Mouse (Mus musculus): ENCODE data around the gene Ccdc12. TPM values are rescaled to one million over a fixed set of nuclear protein-coding genes. Genes with fewer than 3 reads are reported as not detected.

Ccdc12 gene
- total and polyA plus RNA-seq, 3 experiments: 85.2 to 104 (median 97.8) TPM

DNA sequence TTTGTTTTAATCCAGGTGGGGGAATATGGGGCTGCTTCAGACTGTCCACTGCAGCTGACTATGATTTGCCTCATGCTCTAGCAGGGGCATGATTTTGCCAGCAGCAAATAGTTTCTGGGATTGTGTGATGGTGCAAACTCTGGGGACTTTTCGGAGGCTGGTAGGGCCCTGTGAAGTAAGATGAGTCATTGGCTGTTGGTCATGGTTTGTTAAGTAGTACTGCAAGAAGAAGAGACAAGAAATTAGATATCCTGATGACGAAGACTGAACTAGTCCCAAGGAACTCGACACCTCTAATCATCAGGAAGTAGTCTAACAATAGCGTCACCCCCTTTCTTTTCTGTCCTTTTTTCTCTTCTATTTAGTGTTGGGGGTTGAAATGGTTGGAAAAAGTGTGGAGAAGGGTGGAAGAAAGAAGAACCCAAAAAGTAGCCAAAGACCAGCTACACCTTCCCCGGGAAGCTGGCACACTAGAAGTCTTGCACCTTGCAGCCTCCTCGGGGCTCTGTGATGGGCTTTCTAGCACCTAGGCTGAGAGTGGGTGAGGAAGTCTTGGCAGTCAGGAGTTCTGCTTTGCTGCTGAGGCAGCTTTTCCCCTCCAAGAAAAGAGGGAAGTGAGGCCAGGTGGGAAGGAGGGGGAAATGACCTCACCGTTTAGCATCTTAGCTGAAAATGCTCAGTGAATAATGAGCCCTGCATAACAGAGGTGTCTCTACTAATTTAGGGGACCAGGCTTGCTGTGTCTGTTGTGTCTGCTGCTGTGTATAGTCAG, 24.6 kb downstream of the Ccdc12 start:
- dilution Hi-C loops (cut with MboI; ENCODE audit: extremely low pct_ligation_motif_present, extremely low pct_unique_long_range_greater_than_20kb, low sequenced_read_pairs): no loop called here
- Histone ChIP-seq H3K27ac (ENCODE audit: insufficient read depth, low read depth) (peak overlapping the region; percentile 7; the same call in 1 of the 2 replicates), H3K4me3 (replicated peaks in 1 of 3; ENCODE audit: low read depth in 2 of 3, low read length in 2 of 3, poor library complexity in 1 of 3) (no peak overlapping the region), H3K4me2 (ENCODE audit: insufficient read depth, low read depth, poor library complexity, severe bottlenecking) (no peak overlapping the region), H3K36me3 (replicated peaks in 1 of 2; ENCODE audit: control insufficient read depth in 1 of 2, insufficient read depth in 1 of 2, low read length in 1 of 2) (peaks cover 3 to 42% of the 10 kb centered on the region in 2 experiments), H3K9me3 (replicated peaks; ENCODE audit: low read length) (peaks cover 5% of the 10 kb centered on the region), H3K27me3 (replicated peaks) (no peaks in the 10 kb centered on the region), H3K79me2 (replicated peaks; ENCODE audit: control insufficient read depth, extremely low read depth, insufficient read depth, poor library complexity, severe bottlenecking) (peaks cover 3% of the 10 kb centered on the region; the same call in 1 of the 2 replicates), H3K9ac (ENCODE audit: insufficient read depth, low read depth) (no peak overlapping the region), H3K4me1 (ENCODE audit: control insufficient read depth in 1 of 2, insufficient read depth in 2 of 2) (peaks cover 18 to 78% of the 10 kb centered on the region in 2 experiments)
- in situ Hi-C loops (cut with MboI; ENCODE audit: low pct_ligation_motif_present, low pct_unique_long_range_greater_than_20kb, low sequenced_read_pairs): no loop called here
- peak; percentile 65 for DNase-seq (ENCODE audit: extremely low read depth)
- no peak for TF ChIP-seq MEF2A (IDR thresholded peaks at IDR 0.05; ENCODE audit: borderline replicate concordance, low read depth, low read length)
- TF ChIP-seq ELF1 (IDR thresholded peaks at IDR 0.05; ENCODE audit: low read depth, low read length): no peak
- no peak for TF ChIP-seq RCOR1 (conservative IDR thresholded peaks at IDR 0.05; ENCODE audit: low read depth, low read length)
- TF ChIP-seq MAX (IDR thresholded peaks at IDR 0.05; ENCODE audit: low read length): no peak
- TF ChIP-seq NELFE (IDR thresholded peaks at IDR 0.05; ENCODE audit: low read depth, low read length): no peak
- TF ChIP-seq USF1 (IDR thresholded peaks at IDR 0.05; ENCODE audit: low read depth, low read length): no peak
- no peak for TF ChIP-seq CTCF (conservative IDR thresholded peaks at IDR 0.05 in 1 of 2, IDR thresholded peaks at IDR 0.05 in 1 of 2; ENCODE audit: low read depth in 2 of 2, low read length in 2 of 2)
- no peak for TF ChIP-seq UBTF (IDR thresholded peaks at IDR 0.05; ENCODE audit: low read depth, low read length)
- no peak for TF ChIP-seq IRF4 (IDR thresholded peaks at IDR 0.05; ENCODE audit: low read depth, low read length)
- TF ChIP-seq ETS1 (conservative IDR thresholded peaks at IDR 0.05; ENCODE audit: low read depth, low read length): peak; percentile 75
- no peak for TF ChIP-seq POLR2AphosphoS2 (IDR thresholded peaks at IDR 0.05; ENCODE audit: low read depth, low read length)
- TF ChIP-seq JUN (IDR thresholded peaks at IDR 0.05; ENCODE audit: insufficient read depth, low read depth, low read length): 0 out of 2 replicates have a peak, but pooled peaks have one; percentile 21
- no peak for TF ChIP-seq CHD1 (IDR thresholded peaks at IDR 0.05; ENCODE audit: low read depth, low read length)
- peak; percentile 64 for TF ChIP-seq EP300 (IDR thresholded peaks at IDR 0.05; ENCODE audit: low read length)
- peak; percentile 37; the same call in 1 of the 2 replicates for TF ChIP-seq JUND (conservative IDR thresholded peaks at IDR 0.05; ENCODE audit: low read depth, low read length)
- no peak for TF ChIP-seq ZMIZ1 (IDR thresholded peaks at IDR 0.05; ENCODE audit: low read depth, low read length)

- H3K79me2 ChIP-seq (replicated peaks; ENCODE audit: control insufficient read depth, extremely low read depth, insufficient read depth, poor library complexity, severe bottlenecking): peaks cover 3% of the 10 kb centered on the region; the same call in 1 of the 2 replicates
- H3K9me3 ChIP-seq (replicated peaks; ENCODE audit: low read length): peaks cover 5% of the 10 kb centered on the region
- dilution Hi-C loops (cut with MboI; ENCODE audit: extremely low pct_ligation_motif_present, extremely low pct_unique_long_range_greater_than_20kb, low sequenced_read_pairs): no loop called here
- no peak overlapping the region for H3K4me3 ChIP-seq (replicated peaks in 1 of 3; ENCODE audit: low read depth in 2 of 3, low read length in 2 of 3, poor library complexity in 1 of 3)
- H3K9ac ChIP-seq (ENCODE audit: insufficient read depth, low read depth): no peak overlapping the region
- TF ChIP-seq GABPA (IDR thresholded peaks at IDR 0.05; ENCODE audit: insufficient replicate concordance, low read depth, low read length): no peak
- no peak for TF ChIP-seq MAX (IDR thresholded peaks at IDR 0.05; ENCODE audit: low read length)
- no peak for TF ChIP-seq KAT2A (IDR thresholded peaks at IDR 0.05; ENCODE audit: insufficient replicate concordance, low read length)
- no peak for TF ChIP-seq NELFE (IDR thresholded peaks at IDR 0.05; ENCODE audit: low read depth, low read length)
- TF ChIP-seq JUN (IDR thresholded peaks at IDR 0.05; ENCODE audit: insufficient read depth, low read depth, low read length): no peak
- no peak for TF ChIP-seq IRF4 (IDR thresholded peaks at IDR 0.05; ENCODE audit: low read depth, low read length)
- TF ChIP-seq CTCF (conservative IDR thresholded peaks at IDR 0.05 in 1 of 2, IDR thresholded peaks at IDR 0.05 in 1 of 2; ENCODE audit: low read depth in 2 of 2, low read length in 2 of 2): no peak
- TF ChIP-seq POLR2AphosphoS2 (IDR thresholded peaks at IDR 0.05; ENCODE audit: low read depth, low read length): no peak
- TF ChIP-seq MEF2A (IDR thresholded peaks at IDR 0.05; ENCODE audit: borderline replicate concordance, low read depth, low read length): no peak
- TF ChIP-seq TBP (conservative IDR thresholded peaks at IDR 0.05; ENCODE audit: low read depth, low read length): no peak
- H3K27ac ChIP-seq (ENCODE audit: insufficient read depth, low read depth): no peak overlapping the region
- H3K4me1 ChIP-seq (ENCODE audit: control insufficient read depth in 1 of 2, insufficient read depth in 2 of 2): peaks cover 10 to 78% of the 10 kb centered on the region in 2 experiments
- no peaks in the 10 kb centered on the region for H3K27me3 ChIP-seq (replicated peaks)
- no peak overlapping the region for H3K4me2 ChIP-seq (ENCODE audit: insufficient read depth, low read depth, poor library complexity, severe bottlenecking)
- no peak for DNase-seq (ENCODE audit: extremely low read depth)
- in situ Hi-C loops (cut with MboI; ENCODE audit: low pct_ligation_motif_present, low pct_unique_long_range_greater_than_20kb, low sequenced_read_pairs): no loop called here
- H3K36me3 ChIP-seq (replicated peaks in 1 of 2; ENCODE audit: control insufficient read depth in 1 of 2, insufficient read depth in 1 of 2, low read length in 1 of 2): peaks cover 3 to 49% of the 10 kb centered on the region in 2 experiments
Observed at GRCm38 (mm10) chr9:110681817-110682216, 25.5 kb downstream of the Ccdc12 start.

All from CH12.LX (cell line).